Mouse (Mus musculus) heart, adult 8-10 months (tissue): ENCODE results near the gene Ntng2. TPM values are rescaled to one million over a fixed set of nuclear protein-coding genes. Genes with fewer than 3 reads are reported as not detected.

Experiments used
- DNase-seq: peaks from one replicate; pipeline ENCODE4 v3.0.0; 2022; ENCODE audit warnings: low spot score
- total RNA-seq, 4 experiments: library from RNA; stranded (reverse); gene quantifications; 2 replicates each; pipeline ENCODE4 v1.2.4; 2022

Ntng2 gene
- total RNA-seq, 4 experiments from 2014 or later, result 8.3 to 16.7 (median 13.7) TPM

- DNase-seq, result no peak
These were observed 17.0 kb downstream of the Ntng2 start for GRCm38 (mm10) chr2:29235811-29236210.

- DNase-seq, result no peak
These were observed 17.8 kb downstream of the Ntng2 start for GRCm38 (mm10) chr2:29235026-29235425.

- no peak for DNase-seq
These were observed 18.8 kb downstream of the Ntng2 start for GRCm38 (mm10) chr2:29234002-29234401.

- no peak for DNase-seq
These were observed 22.5 kb downstream of the Ntng2 start for GRCm38 (mm10) chr2:29230191-29230835.

GRCm38 (mm10) chr2:29226671-29227070 lies 26.1 kb downstream of the Ntng2 start:
- DNase-seq, result no peak

- DNase-seq, result no peak
These were observed 29.1 kb downstream of the Ntng2 start for GRCm38 (mm10) chr2:29223591-29224262.

GRCm38 (mm10) chr2:29222302-29222701 lies 30.5 kb downstream of the Ntng2 start:
- no peak for DNase-seq

- DNase-seq, result no peak
These were observed 34.0 kb downstream of the Ntng2 start for GRCm38 (mm10) chr2:29218831-29219230.

- peak; percentile 79 for DNase-seq
These were observed 34.9 kb downstream of the Ntng2 start for GRCm38 (mm10) chr2:29217897-29218296.

GRCm38 (mm10) chr2:29217042-29217441 lies 35.8 kb downstream of the Ntng2 start:
- no peak for DNase-seq

GRCm38 (mm10) chr2:29216286-29217012 lies 36.4 kb downstream of the Ntng2 start:
- peak; percentile 73 for DNase-seq

- no peak for DNase-seq
These were observed 46.6 kb downstream of the Ntng2 start for GRCm38 (mm10) chr2:29206156-29206555.

GRCm38 (mm10) chr2:29201223-29201955 lies 51.4 kb downstream of the Ntng2 start:
- no peak for DNase-seq

GRCm38 (mm10) chr2:29199909-29200308 lies 52.9 kb downstream of the Ntng2 start:
- no peak for DNase-seq

GRCm38 (mm10) chr2:29198446-29198845 lies 54.4 kb downstream of the Ntng2 start:
- peak; percentile 46 for DNase-seq

- no peak for DNase-seq
These were observed 56.0 kb downstream of the Ntng2 start for GRCm38 (mm10) chr2:29196844-29197243.

- peak; percentile 63 for DNase-seq
These were observed 58.0 kb downstream of the Ntng2 start for GRCm38 (mm10) chr2:29194547-29195463.

GRCm38 (mm10) chr2:29193819-29194546 lies 58.8 kb downstream of the Ntng2 start:
- no peak for DNase-seq

GRCm38 (mm10) chr2:29192629-29193278 lies 60.1 kb downstream of the Ntng2 start:
- DNase-seq, result no peak
